Mouse (Mus musculus) adrenal gland, postnatal 10 days (tissue): ENCODE data around the gene Dhrs3. TPM values are rescaled to one million over a fixed set of nuclear protein-coding genes. Genes with fewer than 3 reads are reported as not detected.
A peak's percentile ranks its signal among the peaks of the same experiment; 100 is the strongest.

Experiments
- DNase-seq: peaks from one replicate; pipeline ENCODE4 v3.0.0; 2021; ENCODE audit warnings: mixed read lengths
- total RNA-seq, 2 experiments: library from RNA; stranded (reverse); gene quantifications; 2 replicates each; pipeline ENCODE4 v1.2.3; 2021

The Dhrs3 gene
- total RNA-seq, 2 experiments from 2014 or later, result 108 to 126 TPM

GRCm38 (mm10) chr4:144898036-144898649 lies 5.5 kb downstream of the Dhrs3 start:
- DNase-seq, result peak; percentile 61

- no peak for DNase-seq
Observed at GRCm38 (mm10) chr4:144898737-144899136, 6.1 kb downstream of the Dhrs3 start.

- DNase-seq, result peak; percentile 58
Observed at GRCm38 (mm10) chr4:144901561-144902111, 9.0 kb downstream of the Dhrs3 start.

- DNase-seq, result no peak
Observed at GRCm38 (mm10) chr4:144903088-144903487, 10.5 kb downstream of the Dhrs3 start.

- peak; percentile 55 for DNase-seq
Observed at GRCm38 (mm10) chr4:144903932-144904331, 11.3 kb downstream of the Dhrs3 start.

GRCm38 (mm10) chr4:144905128-144905527 lies 12.5 kb downstream of the Dhrs3 start:
- no peak for DNase-seq

GRCm38 (mm10) chr4:144906001-144906889 lies 13.6 kb downstream of the Dhrs3 start:
- DNase-seq, result peak; percentile 71

- DNase-seq, result peak; percentile 41
Observed at GRCm38 (mm10) chr4:144906978-144907703, 14.5 kb downstream of the Dhrs3 start.

- peak; percentile 50 for DNase-seq
Observed at GRCm38 (mm10) chr4:144908825-144909224, 16.2 kb downstream of the Dhrs3 start.

- DNase-seq, result no peak
Observed at GRCm38 (mm10) chr4:144910281-144910680, 17.7 kb downstream of the Dhrs3 start.

GRCm38 (mm10) chr4:144913298-144914152 lies 20.9 kb downstream of the Dhrs3 start:
- DNase-seq, result no peak

GRCm38 (mm10) chr4:144916520-144916919 lies 23.9 kb downstream of the Dhrs3 start:
- no peak for DNase-seq

GRCm38 (mm10) chr4:144917101-144917500 lies 24.5 kb downstream of the Dhrs3 start:
- DNase-seq, result no peak

- no peak for DNase-seq
Observed at GRCm38 (mm10) chr4:144918501-144918900, 25.9 kb downstream of the Dhrs3 start.

- no peak for DNase-seq
Observed at GRCm38 (mm10) chr4:144928693-144929436, 36.2 kb downstream of the Dhrs3 start.

GRCm38 (mm10) chr4:144929811-144930221 lies 37.2 kb downstream of the Dhrs3 start:
- DNase-seq, result peak; percentile 82

- peak; percentile 85 for DNase-seq
Observed at GRCm38 (mm10) chr4:144930366-144930765, 37.7 kb downstream of the Dhrs3 start.

GRCm38 (mm10) chr4:144931167-144931566 lies 38.5 kb downstream of the Dhrs3 start:
- no peak for DNase-seq

- DNase-seq, result no peak
Observed at GRCm38 (mm10) chr4:144934501-144934900, 41.9 kb downstream of the Dhrs3 start.

GRCm38 (mm10) chr4:144936563-144937154 lies 44.0 kb downstream of the Dhrs3 start:
- no peak for DNase-seq
